Mouse (Mus musculus): ENCODE measurements around the gene Ppfia3.
"Not testable (repeated sequence)": the region's sequence is repeated elsewhere in the genome, so short reads cannot be mapped to it uniquely, and the experiment has no call there.

The Ppfia3 gene

GRCm38 (mm10) chr7:45366652-45367019 is at the start of gene Ppfia3:
Gene Ppfia3, minus strand, starts transcription at chr7:45367019.
- no peak for DNase-seq (ENCODE audit: extremely low read depth, low read depth)

GRCm38 (mm10) chr7:45415636-45416035 is 48.8 kb upstream of the Ppfia3 start:
- DNase-seq (ENCODE audit: extremely low read depth, low read depth): no peak

DNA sequence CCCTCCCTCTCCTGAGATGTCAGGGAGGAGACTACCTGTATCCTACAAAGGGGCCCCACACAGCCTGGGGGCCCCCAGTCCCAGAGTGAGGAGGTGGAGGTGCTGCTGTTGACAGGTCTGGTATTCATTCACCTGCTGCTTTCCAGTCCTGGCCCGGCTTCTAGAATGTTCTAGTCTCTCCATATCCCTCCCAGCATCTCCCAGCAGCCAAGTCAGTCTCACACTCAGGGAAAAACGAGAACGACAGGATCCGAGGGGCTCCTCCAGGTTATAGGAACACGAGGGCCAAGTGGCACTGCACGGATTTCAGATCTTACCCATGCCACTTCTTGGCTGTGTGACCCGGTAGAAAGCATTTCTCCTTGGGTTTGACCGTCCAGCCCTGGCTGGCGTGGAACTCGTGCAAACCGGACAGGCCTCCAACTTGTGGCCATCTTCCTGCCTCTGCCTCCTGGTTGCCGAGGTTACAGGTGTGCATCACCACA is 48.0 kb upstream of the Ppfia3 start:
- no peak for DNase-seq (ENCODE audit: extremely low read depth, low read depth)

GRCm38 (mm10) chr7:45413864-45414739 is 47.3 kb upstream of the Ppfia3 start:
- no peak for DNase-seq (ENCODE audit: extremely low read depth, low read depth)

DNA sequence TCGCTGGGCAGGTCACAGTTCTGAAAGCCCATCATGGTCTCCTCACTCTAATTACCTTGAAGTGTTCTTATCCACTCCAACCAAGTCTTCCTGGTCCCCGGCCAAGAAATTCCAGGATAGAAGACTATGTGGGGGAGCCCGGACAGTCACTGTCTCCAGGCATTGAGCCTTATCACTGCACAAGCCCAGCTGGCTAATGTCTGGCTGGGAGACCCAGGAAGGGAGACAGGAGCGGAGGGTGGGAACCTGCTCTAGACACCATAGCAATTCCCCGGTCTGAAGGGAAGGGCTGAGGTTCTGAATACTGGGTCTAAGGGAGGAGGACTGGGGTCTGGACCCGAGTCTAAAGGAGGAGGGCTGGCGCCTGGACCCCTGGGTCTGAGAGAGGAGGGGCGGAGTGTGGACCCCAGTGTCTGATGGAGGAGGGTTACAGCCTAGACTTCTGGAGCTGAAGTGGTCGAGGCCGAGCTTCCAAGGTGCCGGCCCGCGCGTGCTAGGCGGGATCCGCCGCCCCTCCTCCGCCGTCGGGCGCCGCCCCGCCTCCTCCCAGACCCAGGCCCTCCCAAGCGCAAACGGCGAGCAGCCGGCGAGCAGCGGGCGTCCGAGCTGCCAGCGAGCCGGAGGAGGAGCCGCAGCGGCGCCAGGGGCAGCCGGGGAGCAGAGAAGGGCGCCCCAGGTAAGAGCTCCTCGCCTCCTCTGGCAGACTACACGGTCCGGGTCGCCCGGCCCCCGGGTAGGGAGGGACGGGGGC is 46.5 kb upstream of the Ppfia3 start, which contains the start of gene Ntf5:
Ntf5 (plus strand) TSS at position 583 of the 751 bp plus-strand sequence.
- no peak for DNase-seq (ENCODE audit: extremely low read depth, low read depth)

DNA sequence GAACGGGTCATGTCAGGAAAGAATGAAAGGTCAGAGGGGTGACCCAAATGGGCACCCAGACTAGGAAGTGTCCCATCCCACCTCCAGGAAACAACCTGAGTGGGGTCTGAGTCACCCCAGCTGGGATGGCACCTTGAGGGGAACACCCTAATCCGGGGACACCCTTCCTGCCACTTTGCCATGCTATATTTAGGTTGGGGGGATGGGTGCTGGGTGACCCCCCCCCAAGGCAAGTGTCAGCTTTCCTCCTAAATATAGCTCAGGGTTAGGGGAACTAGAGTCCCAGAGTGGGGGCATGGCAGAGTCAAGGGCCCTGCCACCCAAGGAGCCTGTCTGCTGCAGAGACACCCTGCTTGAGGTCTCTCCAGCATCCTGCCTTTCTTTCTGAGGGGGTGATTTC is 45.6 kb upstream of the Ppfia3 start:
- no peak for DNase-seq (ENCODE audit: extremely low read depth, low read depth)

- DNase-seq (ENCODE audit: extremely low read depth, low read depth): no peak
These were observed 42.8 kb upstream of the Ppfia3 start for GRCm38 (mm10) chr7:45409497-45410163.

GRCm38 (mm10) chr7:45408949-45409348 is 42.1 kb upstream of the Ppfia3 start:
- no peak for DNase-seq (ENCODE audit: extremely low read depth, low read depth)

DNA sequence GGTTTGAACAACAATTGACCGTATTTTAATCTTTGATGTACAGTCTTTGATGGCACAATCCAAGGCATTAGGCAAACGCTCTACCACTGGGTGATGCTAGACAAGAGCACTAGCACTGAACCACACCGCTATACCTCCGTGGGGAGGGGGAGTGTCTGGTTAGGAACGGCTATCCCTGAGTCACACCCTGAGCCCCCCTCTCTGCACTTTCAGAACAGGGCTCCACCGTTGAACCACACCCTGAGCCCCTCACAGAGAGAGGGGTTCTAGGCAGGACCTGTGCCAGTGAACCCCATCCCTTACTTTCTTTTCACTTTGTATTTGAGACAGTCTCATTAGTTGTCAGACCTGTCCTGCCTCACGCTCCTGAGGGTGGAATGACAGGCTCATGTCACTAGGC is 41.5 kb upstream of the Ppfia3 start:
- DNase-seq (ENCODE audit: extremely low read depth, low read depth): no peak

DNA sequence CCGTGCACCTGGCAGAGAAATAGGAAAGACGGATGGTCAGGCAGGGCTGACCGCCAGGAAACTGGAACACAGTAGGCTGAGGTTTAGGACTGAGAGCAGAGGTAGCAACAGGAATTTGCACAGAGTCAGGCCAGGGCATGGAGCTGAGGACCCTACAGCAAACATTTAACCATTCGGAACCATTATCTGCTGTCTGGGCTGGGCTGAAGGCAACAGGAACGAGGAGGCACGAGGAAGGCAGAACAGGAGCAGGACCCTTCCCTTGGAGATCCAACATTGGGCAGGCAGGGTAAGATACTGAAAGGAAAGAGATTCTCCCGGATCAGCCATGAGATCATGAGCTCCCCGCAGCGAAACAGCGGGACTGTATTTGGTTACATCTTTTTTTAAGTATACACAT is 41.0 kb upstream of the Ppfia3 start:
- no peak for DNase-seq (ENCODE audit: extremely low read depth, low read depth)

- DNase-seq (ENCODE audit: extremely low read depth, low read depth): no peak
These were observed 39.6 kb upstream of the Ppfia3 start for GRCm38 (mm10) chr7:45406157-45407156.

GRCm38 (mm10) chr7:45405091-45406075 is 38.6 kb upstream of the Ppfia3 start, which contains the start of gene Kcna7:
Gene Kcna7, plus strand, starts transcription at chr7:45405653.
- DNase-seq (ENCODE audit: extremely low read depth, low read depth): no peak

GRCm38 (mm10) chr7:45403532-45404261 is 36.9 kb upstream of the Ppfia3 start:
- DNase-seq (ENCODE audit: extremely low read depth, low read depth): peak; percentile 63

DNA sequence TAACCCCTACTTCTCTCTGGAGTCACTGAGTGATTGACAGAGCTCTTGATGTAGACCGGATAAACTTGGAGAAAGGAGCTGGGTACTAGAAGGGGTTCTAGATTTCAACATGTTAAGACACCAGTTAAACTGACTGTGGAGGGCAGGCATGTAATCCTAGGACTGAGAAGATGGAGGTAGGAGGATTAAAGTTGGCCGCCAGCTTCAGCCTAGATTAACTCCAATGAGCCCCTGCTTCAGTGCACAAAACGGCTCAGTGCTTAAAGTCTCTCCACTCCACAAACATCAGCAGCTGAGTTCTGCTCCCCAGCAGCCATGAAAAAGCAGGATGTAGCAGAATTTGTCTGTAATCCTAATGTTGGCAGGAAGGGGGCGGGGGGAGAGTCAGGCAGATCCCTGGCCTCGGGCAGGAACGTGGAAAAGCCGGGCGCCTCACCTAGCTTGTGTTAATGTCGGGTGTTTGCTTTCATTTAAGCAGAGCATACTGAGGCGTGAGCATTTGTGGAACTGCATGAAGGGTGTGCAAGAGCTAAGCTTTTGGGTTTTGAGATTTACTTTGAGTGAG is 34.8 kb upstream of the Ppfia3 start:
- no peak for DNase-seq (ENCODE audit: extremely low read depth, low read depth)

DNA sequence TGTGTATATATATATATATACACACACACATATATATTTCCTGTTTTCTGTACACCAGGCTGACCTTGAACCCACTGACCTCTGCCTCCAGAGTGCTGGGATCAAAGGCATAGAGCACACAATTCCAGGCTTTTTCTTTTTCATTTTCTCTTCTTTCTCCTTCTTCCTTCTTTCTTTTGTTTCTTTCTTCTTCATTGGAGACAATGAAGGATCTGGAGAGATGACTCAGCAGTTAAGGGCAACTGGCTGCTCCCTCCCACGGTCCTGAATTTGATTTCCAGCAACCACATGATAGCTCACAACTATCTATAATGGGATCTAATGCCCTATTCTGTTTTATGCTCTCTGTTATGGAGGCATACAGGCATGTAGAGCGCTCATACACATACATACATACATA is 30.0 kb upstream of the Ppfia3 start:
- DNase-seq (ENCODE audit: extremely low read depth, low read depth): no peak

DNA sequence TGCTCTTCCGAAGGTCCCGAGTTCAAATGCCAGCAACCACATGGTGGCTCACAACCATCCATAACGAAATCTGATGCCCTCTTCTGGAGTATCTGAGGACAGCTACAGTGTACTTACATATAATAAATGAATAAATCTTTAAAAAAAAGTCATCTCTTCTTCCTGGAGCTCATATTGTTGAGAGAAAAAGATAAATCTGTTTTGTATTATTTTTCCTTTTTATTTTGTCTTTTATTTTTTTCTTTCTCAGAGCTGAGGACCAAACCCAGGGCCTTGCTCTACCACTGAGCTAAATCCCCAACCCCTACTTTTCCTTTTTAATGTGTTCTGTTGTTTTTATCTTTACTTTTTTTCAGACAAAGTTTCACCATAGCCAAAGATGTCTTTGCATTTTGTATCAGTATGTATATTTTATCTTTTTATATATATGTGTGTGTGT is 29.5 kb upstream of the Ppfia3 start:
- not testable (repeated sequence) for DNase-seq (ENCODE audit: extremely low read depth, low read depth)

DNA sequence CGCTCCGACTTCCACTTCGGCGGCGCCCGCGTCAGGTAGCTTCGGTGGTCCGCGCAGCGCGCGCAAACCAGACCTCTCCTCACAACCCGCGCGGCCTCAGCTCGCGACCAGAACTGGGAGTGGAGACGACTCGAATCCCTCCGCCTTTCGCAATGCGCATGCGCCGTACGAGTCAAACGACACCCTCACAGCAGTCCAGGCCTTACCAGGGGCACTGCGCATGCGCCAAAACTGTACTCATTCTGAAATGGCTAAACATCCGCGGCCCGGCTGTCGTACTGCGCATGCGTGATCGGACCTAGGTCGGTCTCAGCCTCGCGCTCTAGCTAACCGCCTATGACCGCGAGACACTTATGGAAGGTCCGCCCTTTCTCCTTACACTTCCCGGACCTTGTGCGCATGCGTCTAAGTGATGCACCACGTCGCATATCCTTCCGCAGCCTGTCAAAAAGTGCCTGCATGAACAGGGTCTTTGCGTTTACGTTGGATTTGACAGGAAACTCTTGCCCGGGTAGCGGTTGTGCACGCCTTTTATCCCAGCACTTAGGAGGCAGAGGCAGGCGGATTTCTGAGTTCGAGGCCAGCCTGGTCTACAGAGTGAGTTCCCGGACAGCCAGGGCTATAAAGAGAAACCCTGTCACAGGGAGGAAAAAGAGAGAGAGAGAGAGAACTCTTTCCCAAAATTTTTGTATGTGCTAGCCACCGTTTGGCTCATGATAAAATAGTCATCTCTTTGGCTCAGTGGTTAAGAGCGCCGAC is 28.9 kb upstream of the Ppfia3 start, which contains the start of gene Snrnp70:
Snrnp70 (minus strand) TSS at position 165 of the 759 bp plus-strand sequence.
- DNase-seq (ENCODE audit: extremely low read depth, low read depth): peak; percentile 99
